Mouse (Mus musculus) neutrophil, adult 5-6 weeks (primary cell): ENCODE measurements around the gene Plb1. TPM values are rescaled to one million over a fixed set of nuclear protein-coding genes. Genes with fewer than 3 reads are reported as not detected.
A peak's percentile ranks its signal among the peaks of the same experiment; 100 is the strongest.

Source experiments
- ATAC-seq: fragments of 151-379, 151-347 bp; 2 replicates; pipeline ENCODE4 v1.8.0; 2017; ENCODE audit warnings: mild to moderate bottlenecking, moderate TSS enrichment; ENCODE audit not compliant: insufficient number of reproducible peaks, poor library complexity, low FRiP score, severe bottlenecking; ENCODE audit errors: extremely low read depth
- total RNA-seq: library from RNA; stranded (forward); fragments of 200-1000 nt; gene quantifications from 2 replicates; pipeline ENCODE4 v1.2.3, GENCODE M21; 2017

Gene Plb1
- 0.12 and 0.70 TPM in 2 replicates for total RNA-seq

DNA sequence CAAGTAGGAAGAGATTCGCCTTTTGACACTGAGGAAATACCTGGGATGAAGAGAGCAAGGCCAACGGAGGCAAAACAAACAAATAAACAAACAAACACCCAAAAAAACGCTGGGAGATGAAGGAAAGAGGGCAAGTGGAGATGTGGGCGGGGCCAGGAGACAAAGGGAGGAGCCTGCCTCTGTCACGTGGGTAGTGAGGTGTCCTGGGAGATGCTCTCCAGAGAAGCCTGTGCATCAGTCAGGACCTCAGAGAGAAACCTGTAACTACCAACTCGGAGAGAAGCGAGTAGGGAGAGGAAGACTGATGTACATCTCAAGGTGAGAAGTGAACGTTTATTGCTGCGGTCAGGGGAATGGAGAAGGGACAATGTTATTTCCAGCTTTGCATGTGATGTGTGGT is at the start of gene Plb1:
TSS of gene Plb1 (plus strand) at position 235 of the 400 bp plus-strand sequence.
- ATAC-seq: no peak

DNA sequence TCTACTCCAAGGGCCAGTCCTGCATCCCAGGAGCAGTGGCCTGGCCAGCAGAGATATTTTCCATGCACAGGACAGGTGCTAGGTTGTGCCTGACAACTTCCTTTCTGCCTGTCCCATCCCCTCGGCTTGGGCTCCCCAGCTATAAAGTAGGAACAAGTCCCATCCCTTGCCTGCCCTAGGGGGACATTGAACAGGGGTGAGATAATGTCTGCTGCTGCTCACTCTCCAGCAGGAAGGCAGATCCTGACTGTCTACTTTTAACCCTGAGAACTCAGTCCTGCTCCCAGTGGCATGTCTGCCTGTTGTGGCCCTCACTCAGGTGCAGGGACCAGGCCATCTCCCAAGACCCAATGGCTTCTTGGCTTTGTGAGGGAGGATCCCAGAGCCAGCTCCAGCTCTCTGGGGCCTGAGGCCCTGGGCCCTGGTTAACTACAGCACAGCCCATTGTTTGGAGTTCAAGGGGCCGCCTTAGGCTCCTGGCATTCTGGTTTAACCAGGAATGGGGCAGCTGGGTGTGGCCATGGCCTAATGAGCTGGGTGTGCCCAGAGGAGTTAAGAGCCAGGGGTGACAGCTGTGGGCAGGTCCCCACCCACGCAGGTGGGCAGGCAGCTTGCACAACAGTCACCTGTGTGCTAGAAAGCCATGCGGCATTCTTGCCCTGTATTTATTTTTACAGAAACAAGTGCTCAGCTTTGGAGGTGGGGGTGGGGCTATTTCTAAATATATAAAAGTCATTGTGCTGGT is 49.5 kb upstream of the Plb1 start:
- no peak for ATAC-seq

DNA sequence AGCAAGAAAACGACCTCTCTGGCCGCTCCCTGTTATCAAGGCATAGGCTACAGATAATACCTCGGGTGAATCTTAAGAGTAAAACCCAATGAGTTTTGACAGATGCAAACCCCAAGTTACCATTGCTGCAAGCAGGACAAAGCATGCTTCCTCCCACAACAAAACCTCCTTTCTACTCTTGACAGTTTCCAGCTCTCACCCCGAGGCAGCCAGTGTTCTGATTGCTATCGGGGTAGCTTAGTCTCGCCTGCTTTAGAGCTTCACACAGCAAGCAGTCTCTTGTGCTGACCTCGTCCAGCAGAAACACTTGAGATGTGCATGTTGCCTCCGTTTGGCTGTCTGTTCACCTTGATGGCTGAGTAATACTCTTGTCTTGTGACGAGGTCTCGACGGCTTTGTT is 44.8 kb upstream of the Plb1 start:
- no peak for ATAC-seq

DNA sequence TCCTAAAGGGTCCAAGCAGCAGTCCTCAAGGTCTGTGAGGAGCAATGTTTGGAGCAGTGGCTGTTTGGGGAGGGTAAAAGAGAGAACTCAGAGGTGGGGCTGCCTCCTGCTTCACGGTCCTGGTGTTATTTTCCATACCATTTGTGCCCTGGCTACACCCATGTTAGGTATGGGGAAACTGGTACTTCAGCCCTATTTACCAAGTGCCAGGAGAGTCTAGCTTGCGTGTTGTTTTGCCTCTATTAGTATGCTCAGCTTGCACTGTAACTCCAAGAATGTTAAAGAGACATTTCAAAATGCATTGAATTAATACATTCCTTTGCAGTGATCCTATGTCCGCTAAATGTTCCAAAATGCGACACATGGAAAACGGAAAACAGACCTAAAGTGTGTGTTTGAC is 41.2 kb upstream of the Plb1 start:
- no peak for ATAC-seq

DNA sequence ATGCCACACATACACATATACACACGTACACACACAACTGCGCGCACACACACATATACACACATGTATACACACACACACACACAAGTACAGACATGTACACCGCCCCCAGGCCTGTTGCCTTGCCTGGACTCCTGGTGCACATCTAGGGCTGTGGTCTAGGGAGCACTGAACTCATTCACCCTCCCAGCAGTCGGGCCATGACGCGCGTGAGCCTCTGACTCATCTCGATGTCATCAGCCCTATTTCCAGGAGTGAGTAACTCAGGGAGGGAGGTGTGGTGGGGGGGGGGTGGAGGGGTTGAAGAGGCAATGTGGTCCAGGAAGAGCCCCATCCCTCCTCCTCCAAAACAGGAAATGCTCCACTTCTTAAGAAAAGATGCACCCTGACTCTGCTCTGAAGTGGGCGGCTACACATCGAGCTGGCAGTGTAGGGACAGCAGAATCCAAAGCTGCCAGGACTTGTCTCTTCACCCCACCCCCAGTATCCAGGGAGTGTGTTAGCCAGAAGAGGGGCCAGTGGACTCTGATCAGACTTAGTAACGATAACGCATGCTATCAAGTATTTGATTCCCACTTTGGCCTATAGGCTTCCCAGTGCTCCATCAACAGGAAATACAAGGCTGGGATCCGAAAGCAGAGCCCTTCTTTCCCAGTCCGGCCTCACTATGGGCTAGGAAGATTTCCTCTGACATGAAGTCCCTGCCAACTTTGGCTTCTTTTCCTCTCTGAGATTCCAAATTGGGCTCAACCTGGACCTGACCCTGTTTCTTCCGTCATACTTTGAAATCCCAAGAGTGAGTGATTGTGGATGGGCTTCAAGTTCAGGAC is 40.3 kb upstream of the Plb1 start:
- ATAC-seq: peak; percentile 89

DNA sequence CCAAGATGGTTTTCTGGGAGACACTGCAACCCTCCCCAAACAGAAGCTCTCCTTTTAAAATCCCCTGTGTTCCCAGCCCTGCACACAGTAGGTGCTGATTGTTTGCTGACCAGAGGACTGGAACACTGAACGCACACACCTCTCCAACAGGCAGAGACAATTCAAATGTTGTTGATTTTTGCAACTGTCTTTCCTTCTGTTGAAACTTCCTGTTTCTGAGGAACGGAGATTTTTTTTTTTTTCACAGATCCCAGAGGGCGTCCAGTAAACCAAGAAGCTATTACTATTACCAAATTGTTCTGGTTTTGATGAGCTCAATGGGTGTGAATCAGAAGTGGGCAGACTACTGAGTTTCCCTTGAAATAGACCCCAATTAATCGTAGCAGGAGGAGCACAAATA is 38.3 kb upstream of the Plb1 start:
- no peak for ATAC-seq

DNA sequence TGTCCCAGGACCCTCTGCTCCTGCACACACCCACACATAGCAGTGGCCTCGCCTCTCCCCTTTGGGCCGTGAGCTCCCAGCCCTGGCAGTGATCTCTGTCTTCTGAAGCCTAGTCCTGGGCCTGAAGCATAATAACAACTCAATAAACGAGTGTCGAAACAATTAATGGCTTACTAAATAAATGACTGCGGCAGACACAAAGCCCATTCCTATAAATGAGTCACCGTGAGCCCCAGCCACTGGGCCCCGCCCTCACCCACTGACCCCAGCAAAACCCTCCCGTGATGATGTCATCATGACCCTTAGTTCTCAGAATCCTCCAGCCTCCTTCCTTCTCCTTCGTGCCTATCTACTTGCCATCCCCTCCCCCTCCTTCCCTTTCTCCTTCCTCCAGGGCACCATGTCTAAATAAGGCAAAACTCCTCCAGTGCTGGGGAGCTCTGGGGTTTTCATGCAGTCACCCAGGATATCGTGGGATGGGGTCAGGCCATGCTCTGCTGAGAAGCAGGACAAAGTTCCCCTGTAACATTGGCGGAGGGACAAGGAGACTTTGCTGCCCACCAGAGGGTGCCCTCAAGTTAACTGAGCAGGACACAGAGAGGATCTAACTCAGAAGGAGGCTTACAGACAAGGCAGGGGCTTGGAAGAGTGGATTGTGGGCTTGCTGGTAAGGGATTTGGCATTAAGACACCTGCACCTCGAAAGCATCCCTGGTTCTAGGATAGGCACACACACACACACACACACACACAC is 36.5 kb upstream of the Plb1 start:
- peak; percentile 30 for ATAC-seq

DNA sequence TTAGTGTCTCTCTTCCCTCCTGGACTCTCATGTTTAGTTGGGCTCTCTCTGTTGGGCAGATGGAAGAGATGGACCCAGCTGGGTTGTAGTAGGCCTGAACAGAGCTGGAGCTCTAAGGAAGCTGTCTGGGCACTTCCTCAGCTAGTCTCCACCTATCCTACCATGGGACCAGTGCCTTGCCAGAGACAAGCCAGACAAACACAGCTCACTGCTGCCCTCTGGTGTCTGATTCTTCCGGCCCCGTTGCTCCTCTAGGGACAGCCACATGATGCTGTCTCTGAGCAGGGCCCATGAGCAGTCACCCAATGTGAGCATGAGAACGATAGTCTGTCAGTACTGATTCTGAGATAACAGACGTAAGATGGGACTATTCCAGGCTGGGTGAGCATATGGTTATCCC is 34.8 kb upstream of the Plb1 start:
- peak; percentile 87 for ATAC-seq

DNA sequence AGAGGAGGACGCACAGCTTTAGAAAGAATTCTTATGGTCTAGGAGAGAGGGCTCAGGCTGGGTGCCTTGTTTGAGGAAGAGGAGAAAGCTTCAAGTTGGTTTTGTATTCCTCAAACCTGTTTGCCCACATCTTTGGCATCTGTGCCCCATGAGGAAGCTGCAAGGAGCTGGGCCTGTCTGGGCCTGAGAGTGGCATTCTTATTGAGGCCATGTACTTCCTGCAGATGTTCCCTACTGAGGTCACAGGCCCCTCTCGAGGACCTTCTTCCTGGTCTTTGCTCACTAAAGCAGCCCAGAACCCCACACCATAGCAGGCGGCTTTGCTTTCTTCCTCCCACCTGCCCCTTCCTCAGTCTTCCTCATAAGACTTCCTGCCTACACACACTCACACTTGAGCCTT is 33.4 kb upstream of the Plb1 start:
- ATAC-seq: no peak

DNA sequence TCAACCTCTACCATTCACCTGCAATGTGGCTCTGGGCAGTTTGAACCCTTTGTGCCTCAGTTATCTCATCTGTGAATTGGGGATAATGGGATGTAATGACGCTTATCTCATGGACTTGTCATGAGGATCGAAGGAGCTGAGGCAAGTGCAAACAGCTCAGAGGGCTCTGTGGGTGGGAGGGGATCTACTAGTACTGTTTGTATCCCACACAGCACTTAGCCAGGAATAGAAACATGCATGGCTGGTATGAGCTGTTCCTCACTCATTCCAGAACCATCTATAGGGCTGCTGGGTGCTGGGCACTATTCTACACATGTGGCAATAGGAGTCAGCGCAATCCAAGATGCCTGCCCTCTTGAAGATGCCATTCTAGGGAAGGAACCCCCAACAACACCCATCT is 32.9 kb upstream of the Plb1 start:
- ATAC-seq: no peak

DNA sequence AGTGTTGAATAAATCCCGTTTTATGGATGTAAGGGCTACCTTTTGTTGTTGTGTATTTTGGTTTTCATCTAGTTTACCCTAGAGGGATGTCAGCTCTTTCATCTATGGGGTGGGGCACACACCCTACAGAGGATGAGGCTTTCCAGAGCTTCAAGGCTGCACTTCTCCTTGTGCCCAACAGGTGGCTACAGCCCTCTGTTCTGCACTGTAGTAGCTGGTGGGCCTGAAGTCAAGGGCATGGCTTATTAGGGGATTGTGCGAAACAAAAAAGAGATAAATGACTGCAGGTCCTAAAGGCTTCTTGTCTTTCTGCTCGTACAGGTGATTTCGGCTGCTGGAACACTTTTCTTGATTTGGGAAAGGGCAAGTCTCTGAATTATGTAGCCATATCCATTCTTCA is 27.9 kb upstream of the Plb1 start:
- ATAC-seq: no peak

DNA sequence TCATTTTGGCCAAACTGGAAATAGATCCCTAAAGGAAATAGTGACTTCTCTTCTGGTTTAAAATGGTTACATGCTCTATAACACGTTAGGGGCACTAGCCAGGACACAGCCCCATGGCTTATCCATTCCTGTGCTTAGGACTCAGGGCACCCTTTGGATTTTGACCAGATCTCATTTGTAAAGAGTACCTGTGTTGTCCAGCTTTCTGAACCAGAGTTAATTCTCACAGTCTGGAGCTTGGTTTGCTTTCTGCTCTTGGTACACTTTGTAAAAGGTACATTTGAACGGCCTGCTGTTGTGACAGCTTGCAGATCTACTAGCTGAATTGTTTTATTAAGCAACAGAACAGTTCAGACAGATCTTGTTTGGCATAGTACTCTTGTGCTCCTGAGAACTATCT is 25.8 kb upstream of the Plb1 start:
- no peak for ATAC-seq

DNA sequence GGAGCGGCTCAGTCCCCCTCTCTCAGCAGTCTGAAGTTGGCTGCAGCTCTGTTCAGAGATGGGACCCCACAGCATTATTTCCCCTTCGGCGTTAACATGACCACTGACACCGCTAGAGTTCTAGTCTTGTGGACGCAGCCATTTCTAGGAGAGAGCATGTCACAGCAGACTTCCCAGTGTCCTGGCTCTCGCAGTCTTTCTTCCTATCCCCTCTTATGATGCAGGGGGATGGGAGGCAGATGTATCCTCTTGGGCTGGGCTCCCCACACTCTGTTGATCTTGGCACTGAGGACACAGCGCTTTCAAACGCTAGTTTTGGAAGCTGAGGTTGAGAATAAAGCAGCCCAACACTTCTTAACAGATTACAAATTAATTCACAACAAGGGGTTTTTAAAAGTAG is 24.0 kb upstream of the Plb1 start:
- ATAC-seq: no peak

DNA sequence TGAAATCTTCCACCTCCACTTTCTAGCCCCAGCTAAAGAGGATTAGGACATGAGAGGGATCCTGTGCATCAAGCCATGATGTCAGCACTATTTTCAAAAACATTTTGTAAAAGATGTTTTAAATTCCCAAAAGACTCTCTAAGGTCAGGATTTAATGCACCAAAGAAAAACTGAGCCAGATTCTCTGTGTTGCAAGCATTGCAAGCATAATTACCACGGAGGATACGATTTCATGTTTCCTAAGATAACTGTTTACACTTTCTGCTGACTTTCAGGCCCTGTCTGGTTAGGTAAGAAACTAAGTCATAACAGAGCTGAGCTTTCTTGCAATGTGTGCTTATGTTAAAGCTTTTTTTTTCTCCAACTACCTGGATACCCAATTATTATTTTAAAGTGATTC is 21.5 kb upstream of the Plb1 start:
- ATAC-seq: no peak

DNA sequence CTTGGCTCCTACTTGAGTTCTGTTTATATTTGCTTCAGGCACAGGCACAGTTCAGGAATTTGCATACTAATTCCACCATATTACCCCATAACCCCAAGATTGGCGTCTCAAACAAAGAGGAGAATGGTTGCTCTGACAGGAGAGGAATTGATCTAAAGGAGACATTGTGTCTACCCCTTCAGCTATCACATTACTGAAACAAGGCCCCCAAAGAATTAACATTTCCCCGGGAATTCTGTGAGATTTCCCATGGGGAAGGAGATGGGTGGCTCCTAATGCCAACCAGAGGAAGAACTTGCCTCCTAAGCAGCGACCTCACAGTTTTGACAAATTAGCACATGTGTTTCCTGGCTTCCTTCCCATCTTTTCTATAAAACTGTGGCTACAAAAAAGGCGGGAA is 18.8 kb upstream of the Plb1 start:
- no peak for ATAC-seq

DNA sequence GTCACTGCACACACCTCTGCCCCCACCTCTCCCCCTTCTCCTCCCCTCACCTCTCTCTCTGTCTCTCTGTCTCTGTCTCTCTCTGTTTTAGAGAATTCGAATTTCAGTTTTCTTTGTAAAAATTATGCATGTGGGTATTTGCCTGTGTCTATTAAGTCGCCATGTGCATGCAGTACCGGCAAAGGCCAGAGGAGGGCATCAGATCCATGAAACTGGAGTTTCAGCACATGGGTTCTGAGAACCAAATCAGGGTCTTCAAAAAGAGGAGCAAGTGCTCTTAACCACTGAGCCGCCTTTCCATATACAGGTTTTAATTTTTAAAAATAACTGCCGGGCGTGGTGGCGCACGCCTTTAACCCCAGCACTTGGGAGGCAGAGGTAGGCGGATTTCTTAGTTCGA is 17.0 kb upstream of the Plb1 start:
- ATAC-seq: no peak

DNA sequence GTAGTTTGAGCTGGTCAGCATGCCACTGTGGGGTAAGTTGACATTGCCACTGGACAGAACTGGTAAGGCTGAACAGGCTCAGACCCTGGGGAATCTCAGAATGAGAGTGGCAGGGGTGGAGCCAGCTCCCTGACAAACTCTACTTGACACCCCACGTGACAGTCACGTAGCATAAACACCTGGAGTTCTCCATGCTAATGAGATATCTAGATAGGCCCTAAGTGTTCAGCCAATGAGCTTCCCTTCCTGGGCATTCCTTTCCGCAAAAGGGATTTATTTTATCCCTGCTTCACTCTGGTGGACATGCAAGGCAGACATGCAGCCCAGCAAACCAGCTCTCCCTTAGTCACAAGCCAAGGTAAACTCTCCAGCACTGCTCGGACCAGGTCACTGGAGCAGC is 16.0 kb upstream of the Plb1 start:
- ATAC-seq: no peak

DNA sequence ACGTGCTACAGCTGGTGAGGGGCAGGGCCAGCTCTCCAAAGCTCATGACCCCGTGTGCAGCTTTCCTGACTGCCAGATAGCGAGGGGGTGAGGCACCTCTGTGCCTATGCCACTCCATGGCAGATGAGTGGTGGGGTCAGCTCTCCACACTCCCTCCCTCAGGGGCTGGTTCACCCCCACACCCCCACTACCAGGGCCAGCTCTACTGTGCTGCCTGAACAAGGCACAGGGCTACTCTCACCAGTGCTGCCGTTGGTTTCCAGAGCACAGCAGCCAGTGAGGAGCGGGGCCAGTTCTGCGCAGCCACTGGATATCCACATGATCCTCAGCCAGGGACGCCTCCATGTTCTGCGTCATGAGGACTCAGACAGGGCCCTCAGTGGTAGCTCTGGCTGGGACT is 15.0 kb upstream of the Plb1 start:
- no peak for ATAC-seq

DNA sequence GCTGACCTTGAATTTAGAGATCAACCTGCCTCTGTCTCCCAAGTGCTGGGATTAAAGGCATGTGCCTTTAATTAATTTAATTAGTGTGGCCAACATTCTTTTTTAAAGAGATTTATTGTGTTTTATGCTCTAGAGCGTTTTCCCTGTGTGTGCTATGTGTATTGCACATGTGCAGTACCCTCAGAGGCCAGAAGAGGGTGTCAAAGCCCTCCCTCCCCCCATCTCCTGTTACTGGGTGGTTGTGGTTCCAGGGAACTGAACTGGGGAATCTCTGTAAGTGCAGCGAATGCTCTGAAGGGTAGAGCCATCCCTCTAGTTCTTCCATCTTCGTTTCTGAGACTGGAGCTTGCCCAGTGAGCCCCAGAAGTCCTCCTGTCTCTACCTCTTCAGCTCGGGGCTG is 2.1 kb upstream of the Plb1 start:
- ATAC-seq: no peak

DNA sequence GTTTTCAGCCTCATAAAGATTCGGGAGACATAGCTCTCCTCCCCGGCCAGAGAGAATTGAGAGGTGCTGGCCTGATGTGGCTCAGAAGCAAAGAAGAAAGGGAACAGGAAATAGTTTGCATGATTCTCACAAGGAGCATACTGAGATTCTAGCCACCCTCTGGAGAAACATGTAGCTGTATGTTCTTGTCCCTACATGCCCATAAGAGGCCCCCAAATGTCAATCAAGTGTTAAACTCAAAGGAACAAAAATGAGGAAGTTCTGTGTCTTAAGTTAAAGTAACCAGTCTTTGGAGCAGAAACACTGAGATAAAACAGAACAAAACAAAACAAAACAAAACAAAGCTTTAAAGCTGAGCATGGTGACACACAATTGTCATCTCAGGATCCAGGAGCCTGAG is 6.8 kb downstream of the Plb1 start:
- ATAC-seq: no peak
